Mouse (Mus musculus): ENCODE data around the gene C130073F10Rik. TPM values are rescaled to one million over a fixed set of nuclear protein-coding genes. Genes with fewer than 3 reads are reported as not detected.
"Not testable (repeated sequence)": the region's sequence is repeated elsewhere in the genome, so short reads cannot be mapped to it uniquely, and the experiment has no call there.

C130073F10Rik gene
- total RNA-seq (2021), result not detected
- long read RNA-seq, experiment 1, result 0 reads
- long read RNA-seq, experiment 2, result 0 reads

- no peak for DNase-seq
- intact Hi-C loops (cut with DNase I), result no loop called here
Measured at GRCm38 (mm10) chr4:101893656-101894420, at the start of gene C130073F10Rik. Gene C130073F10Rik, minus strand, starts transcription at chr4:101893789.

- intact Hi-C loops (cut with DNase I); DNase-seq: not testable (repeated sequence)
Measured at GRCm38 (mm10) chr4:101940107-101940506, 46.5 kb upstream of the C130073F10Rik start, which contains the start of gene Gm12794. Gene Gm12794, plus strand, starts transcription at chr4:101940407.

- DNase-seq; intact Hi-C loops (cut with DNase I): not testable (repeated sequence)
Measured at GRCm38 (mm10) chr4:101908821-101909220, 15.2 kb upstream of the C130073F10Rik start, which contains the start of gene Gm12800. Gene Gm12800, plus strand, starts transcription at chr4:101909121.

- DNase-seq, result no peak
- intact Hi-C loops (cut with DNase I), result no loop called here
Measured at GRCm38 (mm10) chr4:101889377-101889776, 4.2 kb downstream of the C130073F10Rik start.

GRCm38 (mm10) chr4:101883641-101884040, 9.9 kb downstream of the C130073F10Rik start:
- intact Hi-C loops (cut with DNase I), result no loop called here
- no peak for DNase-seq

- DNase-seq; intact Hi-C loops (cut with DNase I): not testable (repeated sequence)
Measured at GRCm38 (mm10) chr4:101875687-101876086, 17.9 kb downstream of the C130073F10Rik start.

GRCm38 (mm10) chr4:101872031-101872430, 21.6 kb downstream of the C130073F10Rik start:
- DNase-seq; intact Hi-C loops (cut with DNase I): not testable (repeated sequence)

GRCm38 (mm10) chr4:101862289-101862688, 31.3 kb downstream of the C130073F10Rik start:
- intact Hi-C loops (cut with DNase I), result no loop called here
- DNase-seq, result no peak

- intact Hi-C loops (cut with DNase I), result no loop called here
- DNase-seq, result peak in 1 of 2 experiments; percentile 1
Measured at GRCm38 (mm10) chr4:101860873-101861272, 32.7 kb downstream of the C130073F10Rik start.

GRCm38 (mm10) chr4:101850908-101851307, 42.7 kb downstream of the C130073F10Rik start:
- no peak for DNase-seq
- intact Hi-C loops (cut with DNase I), result no loop called here

GRCm38 (mm10) chr4:101843923-101844322, 49.7 kb downstream of the C130073F10Rik start, which contains the start of gene B020004J07Rik:
Gene B020004J07Rik, minus strand, starts transcription at chr4:101844023.
- DNase-seq; intact Hi-C loops (cut with DNase I): not testable (repeated sequence)

Other genes starting within 250 kb of the C130073F10Rik start
- gene Leprot, start 246.1 kb downstream of the C130073F10Rik start, total RNA-seq (2021), result 10 to 100 TPM; 31.5 to 33.1 TPM
- gene Lepr, start 176.4 kb downstream of the C130073F10Rik start, total RNA-seq (2021), result 10 to 100 TPM; 11.2 to 11.9 TPM
- not detected for gene B020004J07Rik, start 49.8 kb downstream of the C130073F10Rik start, total RNA-seq (2021)
- not detected for gene Gm12800, start 15.3 kb upstream of the C130073F10Rik start, total RNA-seq (2021)
- gene Gm12794, start 46.6 kb upstream of the C130073F10Rik start, total RNA-seq (2021), result not detected
- gene Gm12790, start 87.3 kb upstream of the C130073F10Rik start, total RNA-seq (2021), result not detected
- not detected for gene Gm12789, start 92.8 kb upstream of the C130073F10Rik start, total RNA-seq (2021)
- 10 to 100 TPM; 45.3 to 46.5 TPM for gene Pde4b, start 193.8 kb upstream of the C130073F10Rik start, total RNA-seq (2021)